Mouse (Mus musculus): ENCODE results near the gene Adam11.
A peak's percentile ranks its signal among the peaks of the same experiment; 100 is the strongest.

- TF ChIP-seq CTCF (IDR thresholded peaks at IDR 0.05; ENCODE audit: low read depth) (peak; percentile 77), EP300 (IDR thresholded peaks at IDR 0.05; ENCODE audit: low read depth) (no peak)
Measured at GRCm38 (mm10) chr11:102777598-102777997, 16.4 kb downstream of the Adam11 start.
